Mouse (Mus musculus): ENCODE results near the gene Gm14632.
"Not testable (repeated sequence)": the region's sequence is repeated elsewhere in the genome, so short reads cannot be mapped to it uniquely, and the experiment has no call there.

Gm14632 gene

DNA sequence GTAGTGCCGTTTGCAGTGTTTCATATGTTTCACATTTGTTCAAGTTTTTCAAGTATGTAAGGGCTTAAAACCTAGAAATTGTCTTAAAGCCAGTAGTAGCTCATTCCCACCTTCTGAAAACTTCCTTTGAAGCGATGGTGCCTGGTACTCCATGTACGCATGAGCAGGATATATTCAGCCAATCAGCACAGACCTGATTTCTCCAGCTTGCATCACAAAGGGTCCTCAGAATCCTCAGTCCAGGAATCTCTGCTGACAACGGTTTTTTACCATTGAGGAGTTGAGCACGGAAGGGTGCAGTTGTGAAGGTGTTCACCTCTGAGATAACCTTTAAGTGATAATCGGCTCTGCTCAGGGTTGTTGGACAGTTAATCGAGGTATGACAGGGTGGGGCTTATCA is at the start of gene Gm14632:
Gm14632 (plus strand) TSS at position 301 of the 400 bp plus-strand sequence.
- DNase-seq: not testable (repeated sequence)
